Mouse (Mus musculus): Measurements from ENCODE around the gene B4galnt1. TPM values are rescaled to one million over a fixed set of nuclear protein-coding genes. Genes with fewer than 3 reads are reported as not detected.

Gene B4galnt1
- polyA plus RNA-seq, 1 experiment from 2014 or later = 8.7 TPM

DNA sequence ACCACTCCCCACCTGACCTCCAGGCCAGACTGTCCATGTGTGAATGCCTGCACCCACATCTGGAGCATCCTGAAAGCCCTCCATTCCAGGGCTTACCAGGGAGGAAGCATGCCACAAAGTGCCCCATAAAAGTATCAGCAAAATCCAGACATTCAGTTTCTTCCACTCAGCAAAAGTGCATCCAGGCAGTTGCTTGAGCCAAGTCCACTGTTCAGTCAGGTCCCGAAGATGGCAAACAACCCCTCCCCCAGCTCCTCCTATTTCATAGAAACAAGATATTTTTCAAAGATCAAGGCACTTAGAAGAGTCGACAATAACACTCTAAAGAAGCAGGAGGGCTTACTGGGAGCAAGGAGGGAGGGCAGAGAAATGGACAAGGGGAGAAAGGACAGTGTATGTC lies 33.5 kb downstream of the B4galnt1 start:
- no peaks in the 10 kb centered on the region for H3K9me3 ChIP-seq (ENCODE audit: control insufficient read depth, low read length)
- no peak overlapping the region for H3K27ac ChIP-seq (ENCODE audit: low read depth, low read length)
- WGBS = 37% methylated on average over 2 of the region's 2 CpGs
- H3K9ac ChIP-seq (ENCODE audit: low read depth, low read length) = no peak overlapping the region
- peaks cover 16% of the 10 kb centered on the region; the same call in 1 of the 2 replicates for H3K4me1 ChIP-seq (ENCODE audit: control insufficient read depth, insufficient read depth, low read length)
- H3K27me3 ChIP-seq (ENCODE audit: control insufficient read depth, insufficient read depth, low read length) = no peaks in the 10 kb centered on the region
- no peak for ATAC-seq (ENCODE audit: low FRiP score, low TSS enrichment)
- peaks cover 39% of the 10 kb centered on the region for H3K36me3 ChIP-seq (ENCODE audit: control insufficient read depth, insufficient read depth, low read length)
- H3K4me3 ChIP-seq (ENCODE audit: low read length) = no peak overlapping the region
- H3K4me2 ChIP-seq (replicated peaks; ENCODE audit: low read depth, low read length) = no peak overlapping the region

DNA sequence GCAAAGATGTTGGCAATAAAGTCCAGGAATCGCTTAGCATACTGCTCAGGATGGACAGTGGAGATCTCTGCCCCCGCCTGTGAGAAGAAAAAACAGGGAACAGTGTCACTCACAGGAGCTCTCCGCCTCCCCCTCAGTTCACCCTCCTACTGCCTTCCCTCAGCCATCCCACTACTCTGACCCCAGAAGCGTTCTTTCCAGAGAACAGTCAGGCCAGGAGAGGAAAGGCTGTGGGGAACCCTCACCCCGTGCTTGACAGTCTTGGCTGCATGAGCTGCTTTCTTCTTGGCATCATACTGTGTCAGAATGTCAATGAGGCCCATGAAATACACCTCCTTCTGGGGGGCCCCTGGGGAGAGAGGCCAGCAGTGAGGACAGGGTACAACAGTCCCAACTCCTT lies 34.0 kb downstream of the B4galnt1 start:
- Histone ChIP-seq H3K27ac (ENCODE audit: low read depth, low read length) (no peak overlapping the region), H3K36me3 (ENCODE audit: control insufficient read depth, insufficient read depth, low read length) (peaks cover 40% of the 10 kb centered on the region), H3K9ac (ENCODE audit: low read depth, low read length) (no peak overlapping the region), H3K4me3 (ENCODE audit: low read length) (no peak overlapping the region), H3K9me3 (ENCODE audit: control insufficient read depth, low read length) (no peaks in the 10 kb centered on the region), H3K4me2 (replicated peaks; ENCODE audit: low read depth, low read length) (no peak overlapping the region), H3K4me1 (ENCODE audit: control insufficient read depth, insufficient read depth, low read length) (peaks cover 16% of the 10 kb centered on the region; the same call in 1 of the 2 replicates), H3K27me3 (ENCODE audit: control insufficient read depth, insufficient read depth, low read length) (no peaks in the 10 kb centered on the region)
- ATAC-seq (ENCODE audit: low FRiP score, low TSS enrichment) = no peak
- 33% methylated on average over 5 of the region's 5 CpGs for whole genome bisulfite sequencing

DNA sequence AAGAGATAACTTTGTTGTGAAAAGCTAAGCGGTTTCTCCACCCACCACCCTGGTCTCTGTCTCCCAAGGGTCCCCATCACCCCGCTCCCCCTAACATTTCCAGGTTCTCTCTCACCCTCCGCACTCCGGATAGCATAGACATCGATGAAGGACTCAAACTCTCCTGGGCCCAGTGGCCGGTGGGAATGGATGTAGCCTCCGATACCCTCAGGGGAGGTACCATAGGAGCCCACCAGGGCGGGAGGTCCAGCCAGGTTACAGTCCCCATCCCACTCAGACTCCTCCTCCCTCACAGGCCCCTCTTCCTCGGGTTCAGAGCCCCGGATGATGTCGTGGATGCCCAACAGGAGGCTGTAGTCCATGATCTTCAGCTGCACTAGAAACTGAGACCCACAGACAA lies 34.4 kb downstream of the B4galnt1 start:
- Histone ChIP-seq H3K4me3 (ENCODE audit: low read length) (no peak overlapping the region), H3K9me3 (ENCODE audit: control insufficient read depth, low read length) (no peaks in the 10 kb centered on the region), H3K4me1 (ENCODE audit: control insufficient read depth, insufficient read depth, low read length) (peaks cover 13% of the 10 kb centered on the region; the same call in 1 of the 2 replicates), H3K27ac (ENCODE audit: low read depth, low read length) (no peak overlapping the region), H3K4me2 (replicated peaks; ENCODE audit: low read depth, low read length) (no peak overlapping the region), H3K27me3 (ENCODE audit: control insufficient read depth, insufficient read depth, low read length) (no peaks in the 10 kb centered on the region), H3K36me3 (ENCODE audit: control insufficient read depth, insufficient read depth, low read length) (peaks cover 42% of the 10 kb centered on the region), H3K9ac (ENCODE audit: low read depth, low read length) (no peak overlapping the region)
- WGBS = 84% methylated on average over 11 of the region's 11 CpGs
- no peak for ATAC-seq (ENCODE audit: low FRiP score, low TSS enrichment)

DNA sequence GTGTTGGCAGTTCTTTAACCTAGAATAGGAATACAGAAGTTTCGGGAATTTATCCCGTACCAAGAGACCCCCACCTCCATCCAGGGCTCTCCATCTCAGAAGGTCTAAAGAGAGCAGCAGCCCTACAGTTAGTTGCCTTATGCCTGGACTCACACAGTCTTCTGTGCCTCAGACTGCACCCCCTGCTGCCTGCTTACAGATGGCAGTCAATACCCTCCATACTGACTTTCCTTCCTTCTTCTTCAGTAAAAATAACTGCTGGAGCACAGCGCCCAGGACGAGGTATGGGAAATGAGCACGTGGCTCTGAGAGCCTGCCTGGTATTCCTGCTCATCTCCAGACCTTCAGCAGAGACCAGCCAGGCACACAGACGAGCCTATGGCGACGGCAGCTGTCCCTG lies 35.3 kb downstream of the B4galnt1 start:
- Histone ChIP-seq H3K27me3 (ENCODE audit: control insufficient read depth, insufficient read depth, low read length) (no peaks in the 10 kb centered on the region), H3K9ac (ENCODE audit: low read depth, low read length) (no peak overlapping the region), H3K27ac (ENCODE audit: low read depth, low read length) (no peak overlapping the region), H3K9me3 (ENCODE audit: control insufficient read depth, low read length) (no peaks in the 10 kb centered on the region), H3K4me3 (ENCODE audit: low read length) (no peak overlapping the region), H3K36me3 (ENCODE audit: control insufficient read depth, insufficient read depth, low read length) (peaks cover 50% of the 10 kb centered on the region), H3K4me1 (ENCODE audit: control insufficient read depth, insufficient read depth, low read length) (peaks cover 8% of the 10 kb centered on the region; the same call in 1 of the 2 replicates), H3K4me2 (replicated peaks; ENCODE audit: low read depth, low read length) (no peak overlapping the region)
- WGBS = 83% methylated on average over 8 of the region's 8 CpGs
- no peak for ATAC-seq (ENCODE audit: low FRiP score, low TSS enrichment)

DNA sequence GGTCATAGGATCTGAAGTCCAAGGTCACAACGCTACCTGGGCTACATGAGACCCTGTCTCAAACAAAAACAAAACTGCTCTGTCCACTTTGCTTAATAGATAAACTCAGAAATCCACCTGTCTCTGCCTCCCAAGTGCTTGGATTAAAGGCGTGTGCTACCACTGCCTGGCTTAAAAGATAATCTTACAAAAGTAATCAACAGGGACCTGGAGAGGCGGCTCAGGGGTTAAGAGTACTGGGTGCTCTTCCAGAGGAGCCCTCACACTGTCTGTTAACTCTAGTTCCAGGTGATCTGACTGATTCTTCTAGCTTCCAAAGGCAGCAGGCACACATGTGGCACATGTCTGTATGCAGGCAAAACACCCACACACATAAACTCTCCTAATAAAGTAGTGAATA lies 38.1 kb downstream of the B4galnt1 start:
- no peaks in the 10 kb centered on the region for H3K9me3 ChIP-seq (ENCODE audit: control insufficient read depth, low read length)
- ATAC-seq (ENCODE audit: low FRiP score, low TSS enrichment) = no peak
- no peak overlapping the region for H3K4me3 ChIP-seq (ENCODE audit: low read length)
- WGBS = 88% methylated on average over 3 of the region's 3 CpGs
- H3K36me3 ChIP-seq (ENCODE audit: control insufficient read depth, insufficient read depth, low read length) = peaks cover 59% of the 10 kb centered on the region
- no peak overlapping the region for H3K4me2 ChIP-seq (replicated peaks; ENCODE audit: low read depth, low read length)
- H3K27ac ChIP-seq (ENCODE audit: low read depth, low read length) = no peak overlapping the region
- H3K9ac ChIP-seq (ENCODE audit: low read depth, low read length) = no peak overlapping the region
- H3K27me3 ChIP-seq (ENCODE audit: control insufficient read depth, insufficient read depth, low read length) = no peaks in the 10 kb centered on the region
- peaks cover 4% of the 10 kb centered on the region; the same call in 1 of the 2 replicates for H3K4me1 ChIP-seq (ENCODE audit: control insufficient read depth, insufficient read depth, low read length)

DNA sequence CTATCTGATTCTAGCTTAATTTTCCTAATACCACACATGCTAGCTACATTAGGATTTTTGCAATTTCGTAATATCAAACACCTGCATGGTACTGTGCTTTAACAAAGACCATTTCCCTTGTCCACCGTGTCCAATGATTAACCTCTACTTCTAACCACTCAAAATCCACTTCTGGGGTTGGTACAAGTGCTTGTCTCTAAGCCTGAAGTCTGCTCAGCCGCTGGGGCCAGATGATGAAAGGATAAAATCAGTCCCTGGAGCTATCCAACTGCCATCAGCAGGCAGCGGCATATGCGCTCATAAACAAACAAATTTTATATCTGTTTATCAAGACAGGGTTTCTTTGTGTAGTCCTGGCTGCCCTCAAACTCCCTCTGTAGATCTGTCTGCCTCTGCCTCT lies 39.6 kb downstream of the B4galnt1 start:
- WGBS = 89% methylated on average over 5 of the region's 5 CpGs
- H3K36me3 ChIP-seq (ENCODE audit: control insufficient read depth, insufficient read depth, low read length) = peaks cover 57% of the 10 kb centered on the region
- no peaks in the 10 kb centered on the region for H3K4me1 ChIP-seq (ENCODE audit: control insufficient read depth, insufficient read depth, low read length)
- no peaks in the 10 kb centered on the region for H3K9me3 ChIP-seq (ENCODE audit: control insufficient read depth, low read length)
- no peaks in the 10 kb centered on the region for H3K27me3 ChIP-seq (ENCODE audit: control insufficient read depth, insufficient read depth, low read length)
- no peak overlapping the region for H3K4me3 ChIP-seq (ENCODE audit: low read length)
- no peak overlapping the region for H3K4me2 ChIP-seq (replicated peaks; ENCODE audit: low read depth, low read length)
- no peak overlapping the region for H3K27ac ChIP-seq (ENCODE audit: low read depth, low read length)
- H3K9ac ChIP-seq (ENCODE audit: low read depth, low read length) = no peak overlapping the region
- no peak for ATAC-seq (ENCODE audit: low FRiP score, low TSS enrichment)

DNA sequence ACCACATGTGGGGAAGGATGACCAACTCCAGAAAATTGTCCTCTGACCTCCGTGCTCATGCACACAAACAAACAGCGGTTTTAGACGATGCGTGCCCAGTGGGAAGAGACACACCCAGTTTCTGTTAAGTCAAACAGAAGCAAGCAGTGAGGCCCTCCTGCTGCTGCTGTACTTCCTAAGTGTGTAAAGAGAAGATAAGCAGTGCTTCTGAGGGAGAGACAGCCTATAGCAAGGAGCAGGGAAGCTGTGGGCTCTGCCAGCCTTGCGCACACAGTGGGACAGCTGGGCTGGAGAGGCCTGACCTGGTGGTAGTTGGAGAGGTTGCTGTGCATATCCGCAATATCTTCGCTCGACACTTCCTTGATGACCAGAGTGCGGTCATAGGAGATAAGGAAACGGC lies 40.3 kb downstream of the B4galnt1 start:
- Histone ChIP-seq H3K27ac (ENCODE audit: low read depth, low read length) (no peak overlapping the region), H3K9me3 (ENCODE audit: control insufficient read depth, low read length) (no peaks in the 10 kb centered on the region), H3K36me3 (ENCODE audit: control insufficient read depth, insufficient read depth, low read length) (peaks cover 56% of the 10 kb centered on the region), H3K4me2 (replicated peaks; ENCODE audit: low read depth, low read length) (no peak overlapping the region), H3K4me3 (ENCODE audit: low read length) (no peak overlapping the region), H3K27me3 (ENCODE audit: control insufficient read depth, insufficient read depth, low read length) (no peaks in the 10 kb centered on the region), H3K4me1 (ENCODE audit: control insufficient read depth, insufficient read depth, low read length) (0 out of 2 replicates have a peak, but pooled peaks cover 4% of the 10 kb centered on the region), H3K9ac (ENCODE audit: low read depth, low read length) (no peak overlapping the region)
- ATAC-seq (ENCODE audit: low FRiP score, low TSS enrichment) = no peak
- 86% methylated on average over 10 of the region's 10 CpGs for WGBS

DNA sequence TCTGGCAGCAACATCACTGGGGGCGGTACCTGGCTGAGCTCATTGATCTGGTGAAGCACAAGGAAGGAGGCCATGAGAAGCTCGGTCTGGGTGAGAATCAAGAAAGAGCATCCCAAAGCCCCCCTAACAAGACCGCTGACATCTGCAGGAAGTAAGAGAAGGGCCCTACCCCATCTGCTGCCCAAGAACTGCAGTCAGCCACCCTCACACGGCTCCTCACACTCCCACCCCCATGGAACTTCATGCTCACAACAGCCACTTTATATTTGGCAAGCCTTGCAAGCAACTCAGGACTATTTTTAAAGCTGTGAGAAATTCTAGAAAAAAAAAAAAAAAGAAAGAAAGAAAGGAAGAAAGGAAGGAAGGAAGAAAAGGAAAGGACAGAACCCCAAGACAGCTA lies 43.9 kb downstream of the B4galnt1 start:
- no peak overlapping the region for H3K4me3 ChIP-seq (ENCODE audit: low read length)
- H3K9ac ChIP-seq (ENCODE audit: low read depth, low read length) = no peak overlapping the region
- peaks cover 35% of the 10 kb centered on the region for H3K36me3 ChIP-seq (ENCODE audit: control insufficient read depth, insufficient read depth, low read length)
- no peaks in the 10 kb centered on the region for H3K27me3 ChIP-seq (ENCODE audit: control insufficient read depth, insufficient read depth, low read length)
- H3K27ac ChIP-seq (ENCODE audit: low read depth, low read length) = no peak overlapping the region
- ATAC-seq (ENCODE audit: low FRiP score, low TSS enrichment) = no peak
- H3K4me1 ChIP-seq (ENCODE audit: control insufficient read depth, insufficient read depth, low read length) = 0 out of 2 replicates have a peak, but pooled peaks cover 6% of the 10 kb centered on the region
- WGBS = 87% methylated on average over 4 of the region's 4 CpGs
- H3K9me3 ChIP-seq (ENCODE audit: control insufficient read depth, low read length) = no peaks in the 10 kb centered on the region
- H3K4me2 ChIP-seq (replicated peaks; ENCODE audit: low read depth, low read length) = no peak overlapping the region

DNA sequence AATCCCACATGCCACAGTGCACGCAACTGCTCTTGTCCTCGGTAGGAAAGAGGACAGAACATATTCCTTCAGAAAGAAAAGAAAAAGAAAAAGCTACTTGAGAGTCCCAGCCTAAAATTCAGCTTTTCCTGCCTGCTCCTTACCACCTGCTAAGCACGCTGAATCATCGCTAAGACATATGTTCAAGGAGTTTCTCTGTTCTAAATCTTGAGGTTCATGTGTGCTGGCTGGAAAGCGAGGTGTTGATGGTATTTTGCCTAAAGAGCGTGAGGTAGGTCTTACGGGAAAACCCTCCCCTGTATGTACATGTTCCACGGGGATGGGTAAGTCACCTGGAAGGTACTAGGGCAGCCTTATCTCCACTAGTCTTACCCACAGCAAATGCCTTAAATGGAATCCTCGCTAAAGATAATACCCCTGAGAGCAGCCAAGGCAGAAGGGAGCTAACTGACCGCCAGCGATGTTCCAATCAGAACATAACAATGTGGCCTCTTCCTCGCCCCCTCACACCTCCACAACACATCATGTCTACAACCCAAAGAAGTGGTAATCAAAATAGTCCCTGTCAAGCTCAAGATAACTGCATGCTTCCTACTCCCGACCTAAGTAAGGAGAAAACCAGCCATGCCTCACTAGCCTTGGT lies 45.0 kb downstream of the B4galnt1 start:
- Histone ChIP-seq H3K27ac (ENCODE audit: low read depth, low read length) (no peak overlapping the region), H3K4me3 (ENCODE audit: low read length) (peak overlapping the region; percentile 74), H3K4me1 (ENCODE audit: control insufficient read depth, insufficient read depth, low read length) (0 out of 2 replicates have a peak, but pooled peaks cover 6% of the 10 kb centered on the region), H3K9me3 (ENCODE audit: control insufficient read depth, low read length) (no peaks in the 10 kb centered on the region), H3K27me3 (ENCODE audit: control insufficient read depth, insufficient read depth, low read length) (no peaks in the 10 kb centered on the region), H3K9ac (ENCODE audit: low read depth, low read length) (no peak overlapping the region), H3K4me2 (replicated peaks; ENCODE audit: low read depth, low read length) (peak overlapping the region; percentile 57), H3K36me3 (ENCODE audit: control insufficient read depth, insufficient read depth, low read length) (peaks cover 28% of the 10 kb centered on the region)
- WGBS = 82% methylated on average over 13 of the region's 13 CpGs
- ATAC-seq (ENCODE audit: low FRiP score, low TSS enrichment) = no peak

Measured in kidney, embryonic 14.5 days (tissue).